Mouse (Mus musculus): ENCODE results near the gene Col19a1.

Gene Col19a1

DNA sequence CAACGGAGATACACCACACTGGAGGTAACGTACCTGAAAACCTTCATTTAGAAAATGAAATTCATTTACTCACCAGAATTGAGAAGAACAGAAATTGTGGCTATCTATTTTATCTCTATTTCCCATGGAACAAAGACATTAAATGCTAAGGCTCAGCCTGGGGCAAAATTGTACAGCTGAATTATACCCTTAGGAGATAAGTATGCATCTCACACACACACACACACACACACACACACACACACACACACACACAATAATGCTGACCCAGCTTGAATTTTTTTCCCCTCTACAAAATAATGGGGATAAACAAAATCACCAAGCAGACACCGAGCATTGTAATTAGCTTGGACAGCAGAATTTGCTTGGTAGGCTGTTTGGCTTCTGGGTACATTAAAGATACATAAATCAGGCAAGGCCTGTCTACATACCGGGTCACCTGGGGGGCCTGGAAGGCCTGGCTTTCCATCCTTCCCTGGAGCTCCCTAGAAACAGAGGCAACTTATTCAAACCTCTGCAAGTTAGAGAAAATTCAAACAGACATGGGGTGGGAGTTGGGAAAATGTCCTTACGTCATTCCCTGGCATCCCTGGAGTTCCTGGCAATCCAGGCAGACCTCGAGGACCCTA lies 270.2 kb downstream of the Col19a1 start:
- DNase-seq (ENCODE audit: extremely low spot score, low read depth, low spot score) = no peak

DNA sequence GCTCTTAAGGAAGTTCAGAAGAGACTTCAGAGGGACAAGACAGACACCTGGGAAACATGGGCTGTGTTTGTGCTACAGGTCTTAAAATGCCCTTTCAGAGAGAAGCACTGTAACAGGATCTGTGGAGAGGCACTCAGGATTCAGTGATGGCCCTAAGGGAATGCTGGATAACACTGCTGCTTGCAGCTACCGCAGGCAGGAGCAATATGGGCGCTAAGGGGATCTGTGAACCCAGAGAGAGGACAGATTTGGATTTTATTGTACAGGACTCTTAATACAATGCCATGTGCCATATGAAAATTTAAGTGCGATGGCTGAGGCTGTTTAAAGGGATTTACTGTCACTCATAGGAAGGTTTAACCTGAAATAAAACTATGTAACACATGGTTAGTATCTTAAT lies 270.8 kb downstream of the Col19a1 start:
- no peak for DNase-seq (ENCODE audit: extremely low spot score, low read depth, low spot score)

DNA sequence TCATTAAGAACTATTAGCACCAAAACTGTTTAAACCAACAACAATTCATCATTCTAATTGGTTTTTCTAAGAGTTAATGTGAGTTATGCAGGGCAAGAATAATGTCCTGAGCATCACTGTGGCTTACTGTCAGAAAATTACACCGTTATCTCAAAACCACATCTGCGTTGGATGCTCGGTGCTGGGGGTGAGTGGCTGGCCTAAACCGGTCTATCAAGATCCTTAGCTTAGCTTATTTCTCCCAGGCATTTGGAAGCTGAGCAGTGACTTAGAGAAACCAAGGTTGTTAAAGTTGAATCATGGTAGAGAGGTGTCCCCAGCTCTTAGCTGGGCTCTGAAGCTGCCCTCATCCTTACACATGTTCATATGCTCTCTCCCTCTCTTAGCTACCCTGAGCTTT lies 276.4 kb downstream of the Col19a1 start:
- no peak for DNase-seq (ENCODE audit: extremely low spot score, low read depth, low spot score)

DNA sequence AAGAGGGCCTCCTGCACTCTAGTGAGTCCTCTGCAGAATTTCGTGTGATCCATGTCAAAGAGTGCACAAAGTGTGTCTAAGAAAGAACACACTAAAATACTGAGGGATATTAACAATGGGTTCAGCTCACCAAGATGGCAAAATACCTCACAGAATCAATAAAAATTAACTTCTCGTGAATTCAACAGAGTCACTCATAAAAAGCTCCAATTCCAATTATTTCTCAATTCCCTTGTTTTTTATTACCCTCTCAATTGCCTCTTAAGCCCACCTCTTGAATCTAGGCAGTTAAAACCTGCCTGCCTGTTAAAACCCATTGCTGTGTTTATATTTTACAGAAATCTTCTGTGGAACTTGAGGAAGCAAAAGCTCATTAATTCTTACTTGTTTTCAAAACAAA lies 277.1 kb downstream of the Col19a1 start:
- DNase-seq (ENCODE audit: extremely low spot score, low read depth, low spot score) = peak; percentile 53

DNA sequence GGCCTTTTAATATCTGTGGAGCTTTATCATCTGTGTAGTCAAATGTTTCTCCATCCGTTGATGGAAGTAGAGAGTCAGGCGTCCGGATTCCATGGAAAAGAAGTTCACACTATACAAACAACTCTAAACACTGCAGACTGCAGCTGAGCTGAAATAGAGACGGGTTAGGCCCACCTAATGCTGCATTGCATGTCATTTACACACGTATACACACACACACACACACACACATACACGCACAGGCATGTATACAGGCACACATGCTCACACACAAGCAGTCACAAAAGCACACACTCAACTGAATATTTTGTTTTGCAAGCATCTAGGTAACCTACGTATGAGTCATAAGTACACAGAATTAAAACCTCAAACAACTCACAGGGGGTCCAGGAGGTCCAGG lies 284.2 kb downstream of the Col19a1 start:
- DNase-seq (ENCODE audit: extremely low spot score, low read depth, low spot score) = no peak

DNA sequence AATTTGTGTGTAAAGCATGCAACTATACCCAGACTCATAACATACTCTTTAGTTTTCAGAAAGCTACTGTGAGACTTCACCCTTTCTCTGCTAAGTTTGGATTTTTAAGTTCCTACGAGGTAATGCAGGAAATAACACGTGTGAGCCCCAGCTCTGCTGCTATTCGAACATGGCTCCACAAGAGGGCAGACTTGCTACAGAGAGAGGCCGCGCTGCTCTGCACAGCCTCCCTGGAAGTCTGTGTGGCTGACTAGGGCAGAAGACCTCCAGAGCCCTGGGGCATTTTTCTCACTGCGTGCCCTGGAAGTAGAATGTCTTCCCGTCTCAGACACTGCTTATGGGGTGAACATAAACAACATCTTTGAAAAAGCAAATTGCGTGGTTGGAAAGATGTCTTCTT lies 284.6 kb downstream of the Col19a1 start:
- peak; percentile 47 for DNase-seq (ENCODE audit: extremely low spot score, low read depth, low spot score)

DNA sequence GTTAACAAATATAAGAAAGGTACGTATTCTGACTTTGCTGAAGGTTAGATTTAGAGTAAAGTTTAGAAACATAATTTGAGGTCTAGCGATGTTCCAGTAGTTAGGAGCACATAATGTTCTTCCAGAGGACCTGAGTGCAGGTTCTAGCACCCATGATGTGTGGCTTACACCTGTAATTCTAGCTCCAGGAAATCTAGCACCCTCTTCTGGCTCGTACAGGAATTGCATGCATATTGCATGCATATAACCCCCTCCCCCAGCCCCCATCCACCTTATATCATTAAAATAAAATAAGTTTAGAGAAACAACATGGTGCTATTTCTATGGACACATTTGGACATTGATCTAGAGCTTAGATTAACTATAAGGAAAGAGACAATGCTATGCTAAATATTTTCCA lies 286.6 kb downstream of the Col19a1 start:
- DNase-seq (ENCODE audit: extremely low spot score, low read depth, low spot score) = no peak

DNA sequence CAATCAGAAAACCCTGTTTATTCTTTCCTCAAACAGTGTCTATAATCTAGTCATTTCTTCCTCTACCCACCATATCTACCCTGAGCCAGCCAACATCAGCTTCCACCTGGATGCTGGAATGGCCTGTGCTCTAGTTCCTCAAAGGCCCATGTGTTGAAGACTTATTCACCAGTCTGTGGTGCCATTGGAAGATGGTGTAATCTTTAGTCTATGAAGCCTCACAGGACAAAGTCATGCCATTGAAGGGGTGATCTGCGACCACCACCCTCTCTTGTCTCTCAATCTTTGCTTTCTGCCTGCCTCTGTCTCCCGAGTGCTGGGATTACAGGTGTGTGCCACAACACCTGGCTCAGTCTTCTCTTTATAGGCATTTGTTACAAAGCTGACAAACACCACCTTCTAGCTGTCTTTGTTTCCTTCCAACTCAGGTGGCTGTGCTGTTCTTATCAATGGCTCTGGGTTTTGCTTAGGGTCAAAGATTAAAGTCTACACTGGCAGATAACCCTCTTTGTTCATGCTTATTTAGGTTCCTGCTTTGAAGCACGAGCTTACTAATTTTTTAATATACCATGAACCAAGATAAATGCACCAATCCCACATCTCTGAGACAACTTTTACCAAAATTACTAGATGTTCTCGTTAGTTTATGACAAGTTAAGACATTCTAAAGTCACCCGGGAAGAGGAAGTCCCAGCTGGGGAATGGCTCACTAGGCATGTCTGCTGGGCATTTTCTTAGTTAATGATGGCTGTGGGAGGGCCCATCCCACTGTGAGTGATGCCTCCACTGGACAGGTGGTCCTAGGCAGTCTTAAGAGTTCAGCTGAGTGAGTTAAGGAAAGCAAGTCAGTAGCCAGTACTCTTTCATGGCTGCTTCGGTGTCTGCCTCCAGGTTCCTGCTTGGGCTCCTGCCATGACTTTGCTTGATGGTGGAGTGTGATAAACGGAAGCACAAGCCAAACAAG lies 292.0 kb downstream of the Col19a1 start:
- DNase-seq (ENCODE audit: extremely low spot score, low read depth, low spot score) = no peak

DNA sequence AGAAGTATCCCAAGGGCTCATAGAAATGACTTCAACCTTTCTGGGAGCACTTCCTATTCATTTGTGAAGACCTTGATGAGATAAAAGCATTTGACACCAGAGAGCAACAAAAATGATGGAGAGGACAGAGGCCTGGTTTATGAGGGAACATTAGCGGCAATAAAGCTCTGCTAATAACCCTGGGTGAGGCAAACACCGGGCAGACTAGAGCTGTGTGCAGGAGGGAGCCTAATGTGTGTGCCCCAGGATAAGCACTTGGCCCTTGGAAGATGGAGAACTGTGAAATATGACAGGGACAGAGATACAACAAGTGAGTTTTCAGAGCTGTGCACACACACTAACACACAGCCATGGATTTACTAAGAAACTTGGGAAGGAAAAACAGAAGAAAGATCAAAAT lies 294.8 kb downstream of the Col19a1 start:
- no peak for DNase-seq (ENCODE audit: extremely low spot score, low read depth, low spot score)

DNA sequence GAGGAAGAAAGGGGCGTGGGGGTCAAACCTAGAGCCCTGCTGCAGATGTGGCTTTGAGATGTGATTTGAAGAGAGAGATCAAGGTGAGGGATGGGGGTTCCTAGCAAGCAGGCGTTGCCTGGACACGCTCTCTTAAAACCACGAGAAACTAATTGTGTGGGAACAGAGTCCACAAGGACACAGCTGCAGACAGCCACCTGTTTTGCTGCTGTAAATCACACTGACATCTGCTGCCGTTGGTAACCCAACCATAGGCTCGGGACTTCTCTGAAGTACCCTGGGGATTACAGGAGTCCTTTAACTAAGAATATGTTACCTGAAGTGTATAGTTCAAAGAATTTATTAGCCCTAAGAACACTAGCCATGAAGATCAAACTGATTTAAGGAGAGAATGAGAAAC lies 300.9 kb downstream of the Col19a1 start:
- peak; percentile 52 for DNase-seq (ENCODE audit: extremely low spot score, low read depth, low spot score)

DNA sequence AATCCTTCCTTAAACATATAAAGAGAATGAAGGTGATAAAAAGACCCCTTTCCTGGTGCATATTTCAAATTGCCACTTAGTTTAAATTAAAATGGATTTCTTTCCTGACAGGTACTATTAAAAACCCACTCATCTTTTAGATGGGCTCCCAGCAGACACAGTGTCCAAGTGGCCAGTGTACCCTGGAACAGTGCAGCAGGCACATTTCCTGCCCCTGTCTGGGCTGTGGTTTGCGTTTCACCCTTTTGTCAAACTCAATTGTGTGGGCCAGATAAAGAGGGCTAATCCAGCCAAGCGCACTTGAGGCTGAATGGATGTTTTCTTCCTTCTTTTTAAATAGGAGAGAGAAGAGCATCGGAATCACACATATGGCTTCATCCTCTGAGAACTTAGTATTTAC lies 320.2 kb downstream of the Col19a1 start:
- DNase-seq (ENCODE audit: extremely low spot score, low read depth, low spot score) = no peak

DNA sequence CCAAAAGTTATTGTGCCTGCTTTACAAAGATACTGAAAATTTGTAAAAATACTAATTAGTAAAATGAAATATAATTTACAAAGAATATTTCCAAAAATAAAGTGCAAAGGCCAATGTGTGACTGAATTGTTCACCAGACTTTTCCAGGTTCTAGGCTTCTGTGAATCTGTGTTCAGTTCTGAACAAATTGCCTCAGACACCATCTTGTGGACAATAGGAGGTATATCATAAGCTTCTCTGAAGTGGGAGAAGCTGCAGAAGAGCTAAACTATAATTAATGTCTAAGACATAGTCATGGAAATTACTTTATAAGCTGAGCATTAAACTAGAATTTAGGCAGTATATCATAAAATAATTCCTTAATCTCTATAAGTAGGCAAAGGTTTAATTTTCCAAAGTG lies 326.1 kb downstream of the Col19a1 start:
- no peak for DNase-seq (ENCODE audit: extremely low spot score, low read depth, low spot score)

DNA sequence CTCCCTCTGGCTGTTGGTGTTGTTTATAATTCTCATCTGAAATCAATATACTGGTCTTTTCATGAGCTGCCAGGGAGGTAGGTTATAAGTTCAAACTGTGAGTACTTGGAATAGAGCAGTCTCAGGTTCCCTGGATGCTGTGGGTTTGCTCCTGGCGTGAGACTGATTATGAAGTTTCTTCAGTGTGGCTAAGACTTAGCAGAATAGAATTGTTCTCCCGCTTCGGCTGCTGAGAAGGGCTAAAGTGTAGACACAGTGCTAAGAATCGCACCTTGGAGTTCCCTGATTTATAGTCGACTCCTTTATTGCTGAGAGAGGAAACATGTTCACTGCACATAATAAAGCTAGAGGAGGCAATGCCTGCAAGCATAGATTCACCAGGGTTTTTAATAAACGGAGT lies 327.9 kb downstream of the Col19a1 start:
- DNase-seq (ENCODE audit: extremely low spot score, low read depth, low spot score) = no peak

DNA sequence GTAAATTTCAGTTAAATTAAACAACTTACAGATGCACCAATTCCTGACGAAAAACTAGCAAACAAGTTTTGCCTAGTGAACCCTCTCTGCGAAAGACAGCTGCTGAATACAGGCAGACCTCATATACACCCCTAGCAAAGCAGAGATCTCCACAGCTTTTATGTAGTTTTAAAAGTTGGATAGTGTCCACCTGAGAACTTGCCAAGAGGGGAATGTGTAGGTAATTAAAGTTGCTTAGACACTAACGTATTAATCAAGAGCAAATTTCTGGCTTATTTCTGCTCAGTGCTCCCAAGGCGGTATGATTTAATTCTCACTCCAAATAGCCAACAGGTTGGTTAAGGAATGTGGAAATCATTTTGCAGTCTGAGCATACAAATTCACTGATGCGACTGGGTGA lies 329.3 kb downstream of the Col19a1 start:
- DNase-seq (ENCODE audit: extremely low spot score, low read depth, low spot score) = no peak

DNA sequence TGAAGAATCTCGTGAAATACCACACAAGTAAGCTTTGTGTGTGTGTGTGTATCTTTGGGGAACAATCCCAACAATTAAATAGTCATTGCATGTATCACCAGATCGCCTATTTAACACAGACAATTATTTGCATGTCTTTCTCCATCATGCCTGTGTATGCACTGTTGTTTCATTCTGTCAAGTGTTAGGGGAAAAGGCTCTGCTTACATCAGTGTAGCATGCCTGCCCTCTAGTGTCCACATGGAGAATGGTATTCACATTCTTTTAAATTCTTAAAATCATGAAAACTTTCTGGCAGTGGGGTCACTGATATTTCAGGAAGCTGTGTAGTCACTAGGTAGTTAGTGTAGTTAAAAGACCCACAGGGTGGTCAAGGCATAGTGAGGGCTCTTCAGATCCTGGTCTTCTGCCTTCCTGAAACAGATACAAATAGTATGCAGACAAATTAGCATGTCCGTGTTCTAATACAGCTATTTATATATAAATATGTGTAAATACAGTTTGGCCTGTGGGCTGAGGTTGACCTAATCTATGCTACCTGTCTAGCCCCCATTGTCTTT lies 338.1 kb downstream of the Col19a1 start:
- peak; percentile 30 for DNase-seq (ENCODE audit: extremely low spot score, low read depth, low spot score)

DNA sequence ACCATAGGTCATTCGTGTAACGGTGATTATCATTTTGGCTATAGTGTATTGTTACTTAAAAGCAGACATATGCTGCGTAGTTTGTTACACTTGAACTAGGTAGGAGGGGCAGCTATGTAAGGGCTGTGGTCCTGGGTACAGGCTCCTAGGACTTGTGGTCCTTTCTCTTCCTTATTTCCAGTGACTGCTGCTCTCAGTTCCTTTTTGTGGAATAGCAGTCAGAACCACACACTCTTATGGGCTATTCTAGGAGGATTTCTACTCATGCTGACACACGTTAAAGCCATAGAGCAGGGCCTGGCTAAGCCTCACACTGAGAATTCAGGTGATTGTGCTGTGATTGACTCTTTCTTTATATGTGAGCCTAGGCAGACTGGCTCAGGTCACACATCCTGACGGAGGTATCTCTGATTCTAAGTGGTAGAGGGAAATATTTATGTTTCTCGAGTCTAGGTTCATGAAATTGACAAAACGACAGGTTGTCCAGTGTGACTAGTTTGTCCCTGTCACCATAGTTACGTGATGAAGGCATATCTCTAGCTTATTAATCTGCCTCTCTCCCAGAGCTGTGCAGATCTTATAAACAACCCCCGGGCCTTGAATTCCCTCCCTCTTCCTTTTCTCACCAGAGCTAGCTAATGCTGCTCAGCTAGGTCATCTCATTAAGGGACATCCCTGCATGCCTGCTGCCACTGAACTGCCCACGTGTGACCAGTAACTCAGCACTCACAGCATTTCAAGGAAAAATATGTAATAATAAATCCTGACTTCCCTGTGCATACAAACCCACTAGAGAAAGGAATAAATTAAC lies 338.8 kb downstream of the Col19a1 start:
- no peak for DNase-seq (ENCODE audit: extremely low spot score, low read depth, low spot score)

DNA sequence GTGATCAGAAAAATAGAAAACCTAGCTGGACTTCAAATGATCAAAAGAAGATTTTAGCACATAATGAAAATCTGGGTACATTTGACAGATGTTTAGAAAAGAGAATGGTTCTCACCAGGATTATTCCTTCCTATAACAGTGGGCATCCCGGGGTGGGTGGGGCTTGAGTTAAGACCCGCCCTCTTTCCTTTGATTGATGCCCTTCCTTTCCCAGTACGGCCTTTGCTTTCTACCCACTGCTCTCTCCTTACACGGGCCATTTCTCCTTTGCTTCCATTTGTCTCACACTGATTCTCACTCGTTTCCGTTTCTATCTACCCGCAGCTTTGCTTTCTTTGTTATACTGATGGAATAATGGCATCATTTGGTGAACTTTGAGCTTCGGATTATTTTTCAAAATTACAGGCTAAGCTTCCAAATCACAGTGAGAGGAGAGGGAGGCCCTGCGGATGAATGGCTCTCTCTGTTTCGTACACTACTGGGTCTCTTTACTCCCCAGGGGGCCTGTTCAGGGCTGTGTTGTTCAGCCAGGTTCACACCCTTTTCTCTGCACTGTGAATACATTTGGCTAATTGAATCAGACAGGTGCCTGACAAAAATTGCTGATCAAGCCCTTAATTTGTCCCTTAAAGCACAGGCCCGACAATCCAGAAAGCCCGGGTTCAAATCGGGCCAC lies 341.4 kb downstream of the Col19a1 start:
- DNase-seq (ENCODE audit: extremely low spot score, low read depth, low spot score) = no peak

DNA sequence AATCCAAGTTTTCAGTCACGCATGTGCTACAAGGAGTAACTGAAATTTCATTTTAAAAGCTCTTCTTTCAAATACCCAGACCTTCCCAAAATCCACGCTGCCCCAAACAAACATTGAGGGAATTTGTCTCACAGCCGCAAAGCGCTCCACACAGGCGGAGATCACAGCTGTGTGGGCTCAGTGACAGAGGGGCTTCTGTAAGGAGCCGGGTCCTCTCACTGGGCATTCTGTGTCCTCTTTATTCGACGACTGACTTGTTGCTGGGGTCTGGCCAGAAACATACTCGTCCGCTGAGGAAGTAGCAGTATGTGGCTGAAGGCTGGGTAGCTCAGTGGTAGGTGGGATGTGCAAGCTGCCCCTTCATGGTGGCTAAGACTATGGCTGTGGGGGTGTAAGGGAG lies 342.3 kb downstream of the Col19a1 start:
- DNase-seq (ENCODE audit: extremely low spot score, low read depth, low spot score) = no peak

DNA sequence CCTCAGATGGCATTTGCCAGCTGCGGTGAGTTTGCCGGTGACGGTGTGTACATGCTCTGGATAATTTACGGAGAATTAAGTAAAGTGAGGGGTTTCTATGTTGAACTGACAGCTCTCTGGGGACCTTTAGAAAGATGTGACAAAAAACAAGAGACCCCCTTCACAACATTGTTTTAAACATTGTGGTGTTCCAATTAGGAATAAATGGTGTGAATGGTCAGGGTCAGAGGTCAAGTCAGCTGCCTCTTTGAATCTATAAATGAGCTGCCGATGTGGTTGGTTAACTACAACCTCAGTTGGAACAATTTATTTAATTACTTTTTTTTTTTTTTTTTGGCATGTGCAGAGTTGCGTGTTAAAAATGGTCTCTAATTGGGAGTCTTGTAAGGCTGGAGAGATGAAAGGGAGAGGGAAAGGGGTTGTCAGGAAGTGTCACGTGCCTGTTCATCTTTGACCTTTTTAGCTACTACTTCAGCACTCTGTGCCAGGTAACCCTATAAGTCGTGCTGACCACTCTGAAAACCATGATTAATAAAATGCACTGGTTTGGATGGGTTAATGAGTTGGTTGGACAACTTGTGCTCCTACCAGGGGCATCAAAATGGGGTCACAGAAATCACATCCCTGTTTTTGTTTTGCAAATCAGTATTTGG lies 347.1 kb downstream of the Col19a1 start:
- DNase-seq (ENCODE audit: extremely low spot score, low read depth, low spot score) = peak; percentile 62

DNA sequence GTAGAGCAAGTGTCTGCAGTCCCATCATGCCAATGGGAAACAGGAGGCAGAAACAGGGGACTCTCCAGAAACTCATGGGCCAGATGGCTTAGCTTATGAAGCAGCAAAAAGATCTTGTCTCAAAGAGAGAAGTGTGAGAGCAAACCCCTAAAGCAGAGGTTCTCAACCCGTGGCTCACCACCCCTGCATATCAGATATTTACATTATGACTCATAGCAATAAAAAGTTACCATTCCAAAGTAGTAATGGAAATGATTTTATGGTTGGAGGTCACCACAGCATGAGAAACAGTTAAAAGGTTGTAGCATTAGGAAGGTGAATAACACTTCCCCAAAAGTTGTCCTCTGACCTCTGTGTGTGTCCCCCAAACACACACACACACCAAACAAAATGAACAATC lies 350.9 kb downstream of the Col19a1 start:
- no peak for DNase-seq (ENCODE audit: extremely low spot score, low read depth, low spot score)

All from hindlimb bud, embryonic 11.5 days (tissue).